Mouse (Mus musculus) left cerebral cortex, adult 8-10 months (tissue): Measurements from ENCODE around the gene Fzd4. TPM values are rescaled to one million over a fixed set of nuclear protein-coding genes. Genes with fewer than 3 reads are reported as not detected.
A peak's percentile ranks its signal among the peaks of the same experiment; 100 is the strongest.

ENCODE experiments used
- DNase-seq, 2 experiments: peaks; one replicate each; pipeline ENCODE4 v3.0.0; 2022; ENCODE audit warnings: low spot score in 2 of 2
- total RNA-seq, 4 experiments: library from RNA; stranded (reverse); gene quantifications; 2 replicates each; pipeline ENCODE4 v1.2.4; 2022

The Fzd4 gene
- total RNA-seq, 4 experiments from 2014 or later, result 6.1 to 7.8 (median 7.1) TPM

- DNase-seq, result no peak
Measured at GRCm38 (mm10) chr7:89400721-89401120, 3.4 kb upstream of the Fzd4 start.

GRCm38 (mm10) chr7:89401136-89401858, 2.9 kb upstream of the Fzd4 start:
- no peak for DNase-seq

- DNase-seq, result no peak
Measured at GRCm38 (mm10) chr7:89401936-89402335, 2.2 kb upstream of the Fzd4 start.

GRCm38 (mm10) chr7:89403053-89403972, 842 bp upstream of the Fzd4 start:
- DNase-seq, result peak; percentile 43 to 44

- peak in 1 of 2 experiments; percentile 24 for DNase-seq
Measured at GRCm38 (mm10) chr7:89404734-89405440, 732 bp downstream of the Fzd4 start.

- DNase-seq, result no peak
Measured at GRCm38 (mm10) chr7:89406011-89406410, 1.9 kb downstream of the Fzd4 start.

- no peak for DNase-seq
Measured at GRCm38 (mm10) chr7:89407006-89407940, 3.1 kb downstream of the Fzd4 start.

GRCm38 (mm10) chr7:89410294-89410693, 6.1 kb downstream of the Fzd4 start:
- no peak for DNase-seq

GRCm38 (mm10) chr7:89411346-89411745, 7.2 kb downstream of the Fzd4 start:
- no peak for DNase-seq

- DNase-seq, result no peak
Measured at GRCm38 (mm10) chr7:89412094-89412493, 7.9 kb downstream of the Fzd4 start.

GRCm38 (mm10) chr7:89416027-89416426, 11.9 kb downstream of the Fzd4 start:
- no peak for DNase-seq

- DNase-seq, result no peak
Measured at GRCm38 (mm10) chr7:89417707-89418106, 13.6 kb downstream of the Fzd4 start.

GRCm38 (mm10) chr7:89418127-89418653, 14.0 kb downstream of the Fzd4 start:
- no peak for DNase-seq

- DNase-seq, result no peak
Measured at GRCm38 (mm10) chr7:89418917-89419679, 14.9 kb downstream of the Fzd4 start.

GRCm38 (mm10) chr7:89421294-89421693, 17.1 kb downstream of the Fzd4 start:
- DNase-seq, result no peak

- DNase-seq, result no peak
Measured at GRCm38 (mm10) chr7:89422650-89423049, 18.5 kb downstream of the Fzd4 start.

GRCm38 (mm10) chr7:89423194-89423593, 19.0 kb downstream of the Fzd4 start:
- no peak for DNase-seq

- no peak for DNase-seq
Measured at GRCm38 (mm10) chr7:89423688-89424255, 19.6 kb downstream of the Fzd4 start.

- DNase-seq, result no peak
Measured at GRCm38 (mm10) chr7:89424659-89425058, 20.5 kb downstream of the Fzd4 start.
